Mouse (Mus musculus): ENCODE measurements around the gene Lamtor2. TPM values are rescaled to one million over a fixed set of nuclear protein-coding genes. Genes with fewer than 3 reads are reported as not detected.
"Not testable (repeated sequence)": the region's sequence is repeated elsewhere in the genome, so short reads cannot be mapped to it uniquely, and the experiment has no call there.

The Lamtor2 gene
- total and polyA plus RNA-seq, 2 experiments from 2014 or later: 66.0 to 187 TPM

DNA sequence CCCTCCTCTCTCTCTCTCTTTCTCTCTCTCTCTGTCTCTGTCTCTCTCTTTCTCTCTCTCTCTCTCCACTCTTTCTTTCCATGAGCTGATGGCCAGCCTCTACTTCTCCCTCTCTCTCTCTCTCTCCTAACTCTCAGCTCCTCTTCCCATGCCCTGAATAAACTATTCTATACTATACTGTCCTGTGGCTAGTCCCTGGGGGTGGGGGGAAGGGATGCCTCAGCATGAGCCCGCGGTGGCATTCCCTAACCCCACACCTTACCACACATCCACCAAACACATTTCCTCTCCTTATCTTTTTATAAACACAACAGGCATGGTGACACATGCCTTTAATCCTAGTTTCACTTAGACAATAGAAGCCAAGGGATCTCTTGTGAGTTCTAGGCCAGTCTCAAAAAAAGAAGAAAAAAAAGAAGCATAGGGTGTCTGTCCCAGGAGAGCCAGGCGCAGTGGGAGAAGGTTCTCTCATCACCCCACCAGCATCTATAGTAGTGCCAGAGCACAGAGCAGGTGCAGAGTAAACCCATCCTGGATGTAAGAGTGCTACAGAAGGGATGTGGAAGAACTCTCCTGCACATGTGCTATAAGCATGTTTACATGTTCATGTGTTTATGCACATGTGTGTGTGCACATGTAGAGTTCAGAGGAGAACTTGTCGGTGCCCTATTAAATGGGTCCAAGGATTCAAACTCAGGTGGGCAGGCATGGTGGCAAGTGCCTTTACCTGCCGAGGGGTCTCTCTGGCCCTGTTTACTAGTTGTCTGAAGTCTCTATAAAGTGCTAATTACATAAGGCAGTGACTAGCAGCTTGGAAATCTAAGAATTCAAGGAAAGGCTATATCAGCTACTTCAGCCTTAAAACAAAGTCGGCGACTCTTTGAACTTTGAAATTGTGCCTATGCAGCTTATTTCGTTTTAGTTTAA is 25.9 kb upstream of the Lamtor2 start:
- Histone ChIP-seq H3K9me3 (ENCODE audit: low read length) (no peaks in the 10 kb centered on the region), H3K27ac (ENCODE audit: low read depth, low read length) (no peak overlapping the region), H3K4me3 (ENCODE audit: low read depth, low read length) (peak overlapping the region; percentile 85), H3K9ac (replicated peaks; ENCODE audit: low read length, poor library complexity, severe bottlenecking) (no peak overlapping the region), H3K27me3 (ENCODE audit: insufficient read depth, low read length) (no peaks in the 10 kb centered on the region), H3K4me2 (ENCODE audit: low read depth, low read length, poor library complexity, severe bottlenecking) (peak overlapping the region; percentile 64), H3K4me1 (ENCODE audit: insufficient read depth, low read length) (peaks cover 5% of the 10 kb centered on the region; the same call in 1 of the 2 replicates), H3K36me3 (ENCODE audit: insufficient read depth, low read length) (peaks cover 5% of the 10 kb centered on the region; the same call in 1 of the 2 replicates)
- no peak for TF ChIP-seq CTCF (IDR thresholded peaks at IDR 0.05)
- ATAC-seq (ENCODE audit: low FRiP score): no peak
- 50% methylated on average over 8 of the region's 8 CpGs for WGBS
- DNase-seq (ENCODE audit: low spot score): no peak

DNA sequence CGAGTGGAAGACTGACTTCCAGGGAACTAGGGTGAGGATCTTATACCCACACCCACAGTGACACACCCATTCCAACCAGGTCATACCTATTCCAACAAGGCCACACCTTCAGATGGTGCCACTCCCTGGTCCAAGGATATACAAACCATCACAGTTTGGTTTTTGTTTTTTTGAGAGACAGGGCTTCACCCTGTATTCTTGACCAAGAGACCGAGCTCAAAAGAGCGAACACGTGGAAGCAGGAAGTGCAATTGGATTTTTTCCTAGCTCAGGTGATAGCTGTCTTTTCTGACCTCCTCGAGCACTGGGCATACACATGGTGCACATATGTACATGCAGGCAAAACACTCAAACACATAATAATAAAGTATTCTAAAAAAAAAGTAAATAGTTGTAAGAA is 25.0 kb upstream of the Lamtor2 start:
- 83% methylated on average over 5 of the region's 5 CpGs for WGBS
- DNase-seq (ENCODE audit: low spot score); H3K27me3 ChIP-seq (ENCODE audit: insufficient read depth, low read length); H3K4me1 ChIP-seq (ENCODE audit: insufficient read depth, low read length); H3K27ac ChIP-seq (ENCODE audit: low read depth, low read length); H3K36me3 ChIP-seq (ENCODE audit: insufficient read depth, low read length); H3K4me3 ChIP-seq (ENCODE audit: low read depth, low read length); H3K4me2 ChIP-seq (ENCODE audit: low read depth, low read length, poor library complexity, severe bottlenecking); H3K9me3 ChIP-seq (ENCODE audit: low read length); ATAC-seq (ENCODE audit: low FRiP score); H3K9ac ChIP-seq (replicated peaks; ENCODE audit: low read length, poor library complexity, severe bottlenecking): not testable (repeated sequence)

DNA sequence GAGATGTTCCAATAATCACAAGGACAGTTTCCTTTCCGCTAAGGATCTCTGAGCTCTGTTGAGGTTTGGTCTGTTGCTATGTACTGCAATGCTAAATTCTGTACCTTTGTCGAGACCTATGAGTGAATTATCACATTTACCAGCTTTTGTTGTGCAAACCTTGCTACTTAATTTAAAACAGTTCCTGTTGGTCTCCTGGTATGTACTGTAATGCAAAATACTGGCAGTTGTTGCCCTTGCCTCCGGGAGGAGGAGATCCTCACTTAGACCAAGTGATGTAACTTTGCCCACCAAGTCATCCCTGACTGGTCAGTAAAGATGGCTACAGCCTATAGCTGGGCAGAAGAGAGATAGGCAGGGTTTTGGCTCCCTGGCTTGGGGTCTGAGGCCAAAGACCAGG is 22.7 kb upstream of the Lamtor2 start, which contains the start of gene Ssr2:
Gene Ssr2 (plus strand): TSS at position 337 of the 400 bp plus-strand sequence.
- no peaks in the 10 kb centered on the region for H3K36me3 ChIP-seq (ENCODE audit: insufficient read depth, low read length)
- DNase-seq (ENCODE audit: low spot score) (no peak), ATAC-seq (ENCODE audit: low FRiP score) (no peak)

DNA sequence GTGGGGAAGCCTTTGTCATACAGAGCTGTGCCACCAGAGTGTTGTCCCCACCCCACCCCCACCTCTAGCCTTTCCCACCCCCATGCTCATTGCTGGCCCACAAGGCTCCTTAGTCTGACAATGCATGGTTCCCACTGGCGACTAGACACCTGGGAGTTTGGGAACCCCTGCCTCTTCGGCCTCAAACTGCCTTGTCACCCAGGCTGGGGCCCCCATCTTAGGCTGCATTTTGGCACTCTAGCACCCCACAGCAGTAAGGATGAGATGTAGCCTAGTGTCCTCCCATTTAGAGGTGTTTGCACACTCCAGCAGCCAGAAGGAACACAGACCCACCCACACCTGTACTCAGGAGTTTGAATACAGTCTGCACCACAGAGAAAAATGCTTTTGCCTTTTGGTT is 20.9 kb upstream of the Lamtor2 start:
- Histone ChIP-seq H3K36me3 (ENCODE audit: insufficient read depth, low read length) (peaks cover 12% of the 10 kb centered on the region), H3K27ac (ENCODE audit: low read depth, low read length) (no peak overlapping the region), H3K4me3 (ENCODE audit: low read depth, low read length) (no peak overlapping the region), H3K9me3 (ENCODE audit: low read length) (no peaks in the 10 kb centered on the region), H3K4me2 (ENCODE audit: low read depth, low read length, poor library complexity, severe bottlenecking) (no peak overlapping the region), H3K4me1 (ENCODE audit: insufficient read depth, low read length) (no peaks in the 10 kb centered on the region), H3K9ac (replicated peaks; ENCODE audit: low read length, poor library complexity, severe bottlenecking) (no peak overlapping the region), H3K27me3 (ENCODE audit: insufficient read depth, low read length) (no peaks in the 10 kb centered on the region)
- 92% methylated on average over 2 of the region's 2 CpGs for WGBS
- DNase-seq (ENCODE audit: low spot score) (no peak), ATAC-seq (ENCODE audit: low FRiP score) (no peak)
- TF ChIP-seq CTCF (IDR thresholded peaks at IDR 0.05): no peak

More for the DNA sequence above, 22.7 kb upstream of the Lamtor2 start, which contains the start of gene Ssr2:
- WGBS: 89% methylated on average over 3 of the region's 3 CpGs
- peaks cover 5% of the 10 kb centered on the region; the same call in 1 of the 2 replicates for H3K4me1 ChIP-seq (ENCODE audit: insufficient read depth, low read length)
- TF ChIP-seq CTCF (IDR thresholded peaks at IDR 0.05): no peak
- no peak within 1 kb of the TSS for H3K4me3 ChIP-seq (ENCODE audit: low read depth, low read length)
- no peaks in the 10 kb centered on the region for H3K27me3 ChIP-seq (ENCODE audit: insufficient read depth, low read length)
- H3K9ac ChIP-seq (replicated peaks; ENCODE audit: low read length, poor library complexity, severe bottlenecking): no peak within 1 kb of the TSS
- no peak within 1 kb of the TSS for H3K27ac ChIP-seq (ENCODE audit: low read depth, low read length)
- H3K4me2 ChIP-seq (ENCODE audit: low read depth, low read length, poor library complexity, severe bottlenecking): no peak within 1 kb of the TSS
- no peaks in the 10 kb centered on the region for H3K9me3 ChIP-seq (ENCODE audit: low read length)

DNA sequence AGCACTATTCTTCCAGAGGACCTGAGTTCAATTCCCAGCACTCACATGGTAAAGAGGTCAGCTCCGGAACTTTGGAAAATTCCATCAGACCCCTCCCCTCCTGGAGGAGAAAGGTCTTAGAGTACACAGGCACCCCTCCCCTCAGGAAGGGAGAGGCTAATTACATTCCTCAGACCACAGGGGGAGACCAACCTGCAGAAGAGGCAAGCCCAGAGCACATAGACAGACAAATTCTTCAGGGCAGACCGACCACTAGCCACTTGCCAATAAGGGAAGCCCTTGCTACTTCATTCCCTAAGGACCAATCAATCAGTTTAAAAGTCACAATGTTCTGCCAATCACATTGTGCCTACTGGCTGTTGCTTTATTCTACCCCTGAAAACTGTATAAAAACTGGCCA is 20.0 kb upstream of the Lamtor2 start:
- DNase-seq (ENCODE audit: low spot score) (no peak), ATAC-seq (ENCODE audit: low FRiP score) (no peak)
- Histone ChIP-seq H3K4me1 (ENCODE audit: insufficient read depth, low read length) (no peaks in the 10 kb centered on the region), H3K27ac (ENCODE audit: low read depth, low read length) (no peak overlapping the region), H3K9ac (replicated peaks; ENCODE audit: low read length, poor library complexity, severe bottlenecking) (no peak overlapping the region), H3K36me3 (ENCODE audit: insufficient read depth, low read length) (peaks cover 21% of the 10 kb centered on the region), H3K27me3 (ENCODE audit: insufficient read depth, low read length) (no peaks in the 10 kb centered on the region), H3K9me3 (ENCODE audit: low read length) (no peaks in the 10 kb centered on the region), H3K4me2 (ENCODE audit: low read depth, low read length, poor library complexity, severe bottlenecking) (no peak overlapping the region), H3K4me3 (ENCODE audit: low read depth, low read length) (no peak overlapping the region)
- 89% methylated on average over 2 of the region's 2 CpGs for WGBS
- no peak for TF ChIP-seq CTCF (IDR thresholded peaks at IDR 0.05)

DNA sequence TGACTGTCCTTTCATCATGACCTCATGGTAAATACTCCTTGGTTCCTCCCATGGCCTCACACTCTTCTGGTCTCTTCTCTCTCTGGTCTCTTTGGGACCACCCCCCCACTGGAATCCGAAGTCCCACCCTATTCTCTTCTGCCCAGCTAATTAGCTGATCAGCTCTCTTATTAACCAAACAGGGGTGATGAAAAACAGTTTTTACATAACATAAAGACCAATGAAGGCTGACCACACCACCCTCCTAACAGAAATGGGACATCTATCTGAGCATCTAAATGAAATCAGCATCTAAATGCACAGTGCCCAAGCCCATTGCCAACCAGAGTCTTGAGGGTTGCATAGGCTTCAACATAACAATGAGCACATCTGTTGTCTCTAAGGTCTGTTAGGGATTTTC is 19.0 kb upstream of the Lamtor2 start:
- Histone ChIP-seq H3K27me3 (ENCODE audit: insufficient read depth, low read length) (no peaks in the 10 kb centered on the region), H3K4me3 (ENCODE audit: low read depth, low read length) (no peak overlapping the region), H3K36me3 (ENCODE audit: insufficient read depth, low read length) (peaks cover 28% of the 10 kb centered on the region), H3K4me1 (ENCODE audit: insufficient read depth, low read length) (no peaks in the 10 kb centered on the region), H3K4me2 (ENCODE audit: low read depth, low read length, poor library complexity, severe bottlenecking) (no peak overlapping the region), H3K27ac (ENCODE audit: low read depth, low read length) (no peak overlapping the region), H3K9ac (replicated peaks; ENCODE audit: low read length, poor library complexity, severe bottlenecking) (no peak overlapping the region), H3K9me3 (ENCODE audit: low read length) (no peaks in the 10 kb centered on the region)
- 83% methylated on average over 1 of the region's 1 CpGs for WGBS
- no peak for ATAC-seq (ENCODE audit: low FRiP score)
- no peak for TF ChIP-seq CTCF (IDR thresholded peaks at IDR 0.05)
- DNase-seq (ENCODE audit: low spot score): no peak
